Mouse (Mus musculus): Measurements from ENCODE around the gene Irf7.

GRCm38 (mm10) chr7:141276546-141276945, 10.3 kb upstream of the Irf7 start, which contains the start of gene Cdhr5:
- TF ChIP-seq CTCF (IDR thresholded peaks at IDR 0.05; ENCODE audit: low read depth), result no peak
- TF ChIP-seq EP300 (IDR thresholded peaks at IDR 0.05; ENCODE audit: low read depth), result no peak

Measured in heart, postnatal 0 days (tissue).